Mouse (Mus musculus): ENCODE measurements at regions not wholly inside any gene's neighbourhood (a gene's known extent, or its start where the extent isn't known, plus 50 kb on each side); places are given as distances from the start of the nearest gene placed in this dataset.

- TF ChIP-seq ZC3H11A (IDR thresholded peaks at IDR 0.05; ENCODE audit: borderline replicate concordance, low read depth, low read length): no peak
- TF ChIP-seq ZNF384 (IDR thresholded peaks at IDR 0.05; ENCODE audit: low read depth, low read length): no peak
These were observed 158.9 kb upstream of the Hmga2 start for GRCm38 (mm10) chr10:120635194-120635593.

Measured in ES-E14 (cell line).